Mouse (Mus musculus): Measurements from ENCODE around the gene Edem1. TPM values are rescaled to one million over a fixed set of nuclear protein-coding genes. Genes with fewer than 3 reads are reported as not detected.

Edem1 gene
- polyA plus RNA-seq, 1 experiment from 2014 or later = 20.1 TPM

DNA sequence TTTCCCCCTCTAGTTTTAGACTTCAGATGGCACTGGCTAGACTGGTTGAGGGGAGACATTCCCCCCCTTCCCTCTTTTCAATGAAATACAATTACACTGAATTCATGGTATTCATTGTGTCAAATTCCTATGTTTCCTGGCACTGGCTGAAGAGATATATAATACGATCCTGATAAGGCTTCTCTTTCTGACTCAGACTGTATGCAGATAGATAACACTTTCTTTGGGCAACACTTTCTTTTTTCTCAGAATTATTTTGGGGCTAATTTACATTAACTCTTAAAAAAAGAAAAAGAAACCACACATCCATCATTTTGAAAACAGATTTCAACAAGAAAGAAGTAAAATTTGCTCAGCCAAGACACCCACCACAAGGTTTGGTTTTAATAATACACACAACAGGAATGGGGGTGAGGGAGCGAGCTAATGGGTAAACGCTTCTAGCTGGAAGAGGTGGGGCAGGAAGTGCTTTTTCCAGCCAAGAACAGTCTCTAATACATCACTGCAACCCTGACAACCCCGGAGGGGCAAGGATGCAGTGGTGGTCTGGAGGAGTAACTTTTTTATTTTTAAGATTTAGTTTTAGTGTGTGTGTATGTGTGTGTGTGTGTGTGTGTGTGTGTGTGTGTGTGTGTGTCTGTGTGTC is 52.0 kb downstream of the Edem1 start:
- Histone ChIP-seq H3K4me2 (no peak overlapping the region), H3K4me3 (replicated peaks) (no peak overlapping the region), H3K4me1 (replicated peaks) (0 out of 2 replicates have a peak, but pooled peaks cover 15% of the 10 kb centered on the region), H3K36me3 (no peaks in the 10 kb centered on the region), H3K27me3 (no peaks in the 10 kb centered on the region), H3K9me3 (peaks cover 5% of the 10 kb centered on the region; the same call in 1 of the 2 replicates), H3K9ac (replicated peaks) (no peak overlapping the region), H3K27ac (no peak overlapping the region)
- ATAC-seq (ENCODE audit: insufficient number of reproducible peaks, insufficient read depth, low FRiP score, low TSS enrichment, low read depth) = no peak
- 75% methylated on average over 4 of the region's 4 CpGs for WGBS

DNA sequence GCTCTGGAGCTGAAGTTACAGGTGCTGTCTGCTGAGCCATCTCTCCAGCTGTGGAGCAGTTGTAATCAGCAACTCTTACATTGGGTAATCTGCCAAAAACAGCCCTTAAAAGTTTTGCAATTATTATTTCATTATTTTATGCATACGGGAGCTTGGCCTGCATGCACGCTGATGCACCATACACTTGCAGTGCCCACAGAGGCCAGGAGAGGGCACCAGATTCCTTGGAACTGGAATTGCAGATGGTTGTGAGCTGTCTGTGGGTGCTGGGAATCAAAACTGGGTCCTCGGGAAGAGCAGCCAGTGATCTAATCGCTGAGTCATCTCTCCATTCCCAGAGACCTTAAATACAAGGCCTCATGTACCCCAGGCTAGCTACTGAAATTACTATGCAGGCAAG is 52.6 kb downstream of the Edem1 start:
- H3K4me2 ChIP-seq = no peak overlapping the region
- 87% methylated on average over 4 of the region's 4 CpGs for WGBS
- ATAC-seq (ENCODE audit: insufficient number of reproducible peaks, insufficient read depth, low FRiP score, low TSS enrichment, low read depth) = no peak

DNA sequence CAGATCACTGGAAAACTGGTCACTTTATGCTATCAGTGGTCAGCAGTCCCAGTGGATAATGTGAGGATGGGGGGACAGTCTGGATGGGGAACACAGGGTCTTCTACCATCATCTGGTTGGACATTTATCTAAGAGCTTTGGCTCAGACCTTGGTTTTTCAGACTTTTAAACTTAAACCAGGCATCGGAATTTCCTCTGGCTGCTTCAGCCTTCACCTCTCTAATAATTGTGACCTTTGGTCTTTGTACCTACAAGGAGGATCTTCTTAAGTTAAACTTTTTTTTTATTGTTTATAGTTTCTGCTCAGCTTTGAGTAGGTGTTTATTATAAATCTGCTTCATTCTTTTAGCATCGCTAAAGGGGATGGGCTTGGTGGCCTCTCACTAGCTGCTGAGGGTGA is 55.4 kb downstream of the Edem1 start:
- no peak for ATAC-seq (ENCODE audit: insufficient number of reproducible peaks, insufficient read depth, low FRiP score, low TSS enrichment, low read depth)
- no peaks in the 10 kb centered on the region for H3K36me3 ChIP-seq
- 81% methylated on average over 2 of the region's 2 CpGs for WGBS
- 0 out of 2 replicates have a peak, but pooled peaks cover 10% of the 10 kb centered on the region for H3K4me1 ChIP-seq (replicated peaks)
- no peak overlapping the region for H3K4me3 ChIP-seq (replicated peaks)
- no peaks in the 10 kb centered on the region for H3K27me3 ChIP-seq
- no peak overlapping the region for H3K27ac ChIP-seq
- peaks cover 5% of the 10 kb centered on the region; the same call in 1 of the 2 replicates for H3K9me3 ChIP-seq
- H3K4me2 ChIP-seq = no peak overlapping the region
- H3K9ac ChIP-seq (replicated peaks) = no peak overlapping the region

More for the DNA sequence above, 52.6 kb downstream of the Edem1 start:
- Histone ChIP-seq H3K27ac (no peak overlapping the region), H3K27me3 (no peaks in the 10 kb centered on the region), H3K9ac (replicated peaks) (no peak overlapping the region), H3K9me3 (peaks cover 5% of the 10 kb centered on the region; the same call in 1 of the 2 replicates), H3K4me1 (replicated peaks) (0 out of 2 replicates have a peak, but pooled peaks cover 15% of the 10 kb centered on the region), H3K4me3 (replicated peaks) (no peak overlapping the region), H3K36me3 (no peaks in the 10 kb centered on the region)

DNA sequence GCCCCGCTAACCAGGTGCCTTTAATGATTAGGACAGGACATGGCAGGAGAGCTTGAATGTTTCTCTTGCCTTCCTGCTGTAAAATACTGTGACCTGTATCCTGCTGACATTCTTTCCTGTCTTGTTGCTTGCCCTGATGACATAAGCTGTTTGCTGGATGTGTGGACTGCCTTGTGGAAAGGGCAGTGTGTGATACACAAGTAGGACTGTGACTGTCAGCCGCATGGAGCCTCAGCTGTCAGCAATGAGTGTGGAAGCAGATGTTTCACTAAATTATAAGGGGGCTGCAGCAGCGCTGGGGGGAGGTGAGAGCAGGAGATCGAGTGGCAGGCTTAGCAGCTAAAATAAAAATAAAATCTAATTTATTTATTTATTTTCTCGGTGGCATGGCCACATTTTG is 56.2 kb downstream of the Edem1 start:
- Histone ChIP-seq H3K36me3 (no peaks in the 10 kb centered on the region), H3K9me3 (peaks cover 5% of the 10 kb centered on the region; the same call in 1 of the 2 replicates), H3K27ac (no peak overlapping the region), H3K9ac (replicated peaks) (no peak overlapping the region), H3K4me1 (replicated peaks) (0 out of 2 replicates have a peak, but pooled peaks cover 10% of the 10 kb centered on the region), H3K4me2 (no peak overlapping the region), H3K27me3 (no peaks in the 10 kb centered on the region), H3K4me3 (replicated peaks) (no peak overlapping the region)
- WGBS = 55% methylated on average over 5 of the region's 5 CpGs
- ATAC-seq (ENCODE audit: insufficient number of reproducible peaks, insufficient read depth, low FRiP score, low TSS enrichment, low read depth) = no peak

DNA sequence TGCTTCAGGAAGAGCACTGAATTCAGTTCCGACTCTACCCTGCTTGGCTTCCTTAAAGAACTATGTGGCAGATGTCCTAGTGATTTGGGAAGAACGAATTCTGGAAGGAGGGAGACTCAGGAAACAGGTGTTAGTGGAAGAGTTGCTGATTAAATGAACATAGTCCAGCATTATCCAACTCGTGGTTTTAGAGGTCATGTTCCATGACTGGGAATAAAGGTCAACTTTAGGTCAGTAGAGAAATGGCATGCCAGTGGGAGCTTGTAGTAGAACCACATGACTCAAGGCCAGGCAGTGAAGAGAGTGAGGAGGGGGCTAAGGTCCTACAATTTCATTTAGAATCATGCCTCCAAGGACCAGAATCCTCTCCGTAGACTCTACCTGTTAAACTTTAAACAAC is 57.9 kb downstream of the Edem1 start:
- no peak overlapping the region for H3K9ac ChIP-seq (replicated peaks)
- no peak for ATAC-seq (ENCODE audit: insufficient number of reproducible peaks, insufficient read depth, low FRiP score, low TSS enrichment, low read depth)
- no peaks in the 10 kb centered on the region for H3K36me3 ChIP-seq
- WGBS = 74% methylated on average over 4 of the region's 4 CpGs
- no peak overlapping the region for H3K4me3 ChIP-seq (replicated peaks)
- H3K4me2 ChIP-seq = no peak overlapping the region
- H3K27ac ChIP-seq = no peak overlapping the region
- H3K27me3 ChIP-seq = no peaks in the 10 kb centered on the region
- 0 out of 2 replicates have a peak, but pooled peaks cover 10% of the 10 kb centered on the region for H3K4me1 ChIP-seq (replicated peaks)
- H3K9me3 ChIP-seq = 0 out of 2 replicates have a peak, but pooled peaks cover under 1% of the 10 kb centered on the region

DNA sequence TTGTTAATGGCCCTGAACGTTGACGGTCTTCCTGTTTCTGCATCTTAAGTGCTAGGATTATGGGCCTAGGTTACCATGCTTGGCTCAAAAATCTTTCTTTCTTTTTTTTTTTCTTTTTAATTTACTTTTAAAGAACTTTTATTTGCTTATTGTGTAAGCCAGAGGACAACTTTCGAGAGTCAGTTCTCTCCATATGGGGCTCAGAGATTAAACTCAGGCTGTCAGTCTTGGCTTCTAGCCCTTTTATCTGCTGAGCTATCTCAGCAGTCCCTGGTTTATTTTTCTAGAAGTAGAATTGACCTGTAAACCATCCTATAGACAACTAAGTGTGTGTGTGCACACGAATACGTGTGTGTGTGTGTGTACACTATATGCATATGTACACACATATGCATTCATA is 64.1 kb downstream of the Edem1 start:
- Histone ChIP-seq H3K36me3 (no peaks in the 10 kb centered on the region), H3K4me3 (replicated peaks) (no peak overlapping the region), H3K9me3 (no peaks in the 10 kb centered on the region), H3K4me1 (replicated peaks) (no peaks in the 10 kb centered on the region), H3K4me2 (no peak overlapping the region), H3K27me3 (no peaks in the 10 kb centered on the region), H3K9ac (replicated peaks) (no peak overlapping the region), H3K27ac (no peak overlapping the region)
- no peak for ATAC-seq (ENCODE audit: insufficient number of reproducible peaks, insufficient read depth, low FRiP score, low TSS enrichment, low read depth)
- WGBS = 86% methylated on average over 5 of the region's 5 CpGs

DNA sequence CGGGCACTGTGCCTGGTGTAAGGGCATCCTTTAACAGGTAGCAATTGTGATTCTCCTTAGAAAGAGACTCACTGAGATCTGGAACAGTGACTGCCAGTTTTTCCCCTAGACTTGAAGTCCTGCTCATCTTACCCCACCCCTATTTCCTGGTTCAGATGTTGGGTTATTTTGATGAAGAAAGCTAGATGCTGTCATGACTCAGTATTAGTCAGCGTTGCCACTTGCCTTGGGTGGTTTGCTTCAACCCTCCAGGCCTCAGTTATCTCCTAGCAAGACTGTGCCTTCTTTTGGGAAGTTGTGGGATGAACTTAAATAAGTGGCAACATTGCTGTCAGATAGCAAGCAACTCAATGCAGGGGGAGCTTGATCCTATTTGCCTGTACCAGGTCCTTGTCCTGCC is 66.7 kb downstream of the Edem1 start:
- H3K27me3 ChIP-seq = no peaks in the 10 kb centered on the region
- H3K4me3 ChIP-seq (replicated peaks) = no peak overlapping the region
- no peak overlapping the region for H3K9ac ChIP-seq (replicated peaks)
- H3K27ac ChIP-seq = no peak overlapping the region
- H3K9me3 ChIP-seq = no peaks in the 10 kb centered on the region
- H3K36me3 ChIP-seq = no peaks in the 10 kb centered on the region
- H3K4me2 ChIP-seq = no peak overlapping the region
- WGBS = 80% methylated on average over 2 of the region's 2 CpGs
- no peak for ATAC-seq (ENCODE audit: insufficient number of reproducible peaks, insufficient read depth, low FRiP score, low TSS enrichment, low read depth)
- H3K4me1 ChIP-seq (replicated peaks) = no peaks in the 10 kb centered on the region

DNA sequence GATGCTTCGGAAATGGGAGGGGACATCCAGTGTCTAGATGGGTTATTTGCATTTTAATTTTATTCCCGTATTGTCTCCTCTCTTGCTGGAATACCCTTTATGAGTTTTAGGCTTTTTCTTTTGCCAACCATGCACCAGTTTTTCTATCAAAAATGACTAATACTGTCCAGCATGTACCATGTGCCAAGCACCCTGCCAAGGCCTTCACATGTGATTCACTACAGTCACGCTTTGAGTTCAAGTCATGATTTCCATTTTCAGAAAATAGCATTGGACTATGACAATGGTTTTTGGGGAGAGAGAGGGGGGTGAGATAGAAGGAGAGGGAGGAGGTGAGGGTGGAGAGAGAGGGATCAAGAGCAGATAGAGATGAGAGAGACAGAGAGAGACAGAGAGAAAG is 67.5 kb downstream of the Edem1 start:
- H3K27me3 ChIP-seq = no peaks in the 10 kb centered on the region
- WGBS = 90% methylated on average over 3 of the region's 3 CpGs

DNA sequence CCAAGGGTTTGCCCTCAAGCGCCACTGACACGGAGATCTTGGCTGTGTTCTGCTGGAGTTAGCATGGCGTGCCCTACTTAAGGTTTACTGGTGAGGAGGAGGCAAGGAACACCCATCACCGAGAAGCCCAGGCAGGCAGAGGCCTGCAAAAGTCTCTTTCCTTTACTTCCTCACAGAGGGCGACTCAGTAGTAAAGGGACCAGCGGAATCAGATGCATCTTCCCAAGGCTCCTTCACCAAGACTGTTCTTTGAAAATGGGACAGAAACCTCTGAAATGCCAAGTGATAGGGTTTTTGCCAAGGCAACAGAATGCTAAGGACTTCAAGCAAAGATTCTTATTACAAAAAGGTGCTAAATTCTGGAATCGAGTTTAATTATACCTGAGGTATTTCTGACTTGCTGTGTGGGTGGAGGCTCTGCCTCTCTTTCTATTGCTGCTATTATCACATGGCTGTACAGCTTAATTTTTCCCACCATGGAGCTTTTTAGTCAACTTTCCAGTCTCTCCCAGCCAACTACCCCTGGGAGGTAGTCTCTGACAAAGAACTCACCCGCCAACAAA is 68.2 kb downstream of the Edem1 start:
- Histone ChIP-seq H3K9me3 (no peaks in the 10 kb centered on the region), H3K36me3 (no peaks in the 10 kb centered on the region), H3K27me3 (no peaks in the 10 kb centered on the region), H3K4me1 (replicated peaks) (no peaks in the 10 kb centered on the region), H3K4me3 (replicated peaks) (no peak overlapping the region), H3K9ac (replicated peaks) (no peak overlapping the region), H3K27ac (no peak overlapping the region), H3K4me2 (no peak overlapping the region)
- no peak for ATAC-seq (ENCODE audit: insufficient number of reproducible peaks, insufficient read depth, low FRiP score, low TSS enrichment, low read depth)
- 84% methylated on average over 8 of the region's 8 CpGs for WGBS

More for the DNA sequence above, 67.5 kb downstream of the Edem1 start:
- Histone ChIP-seq H3K9me3 (no peaks in the 10 kb centered on the region), H3K9ac (replicated peaks) (no peak overlapping the region), H3K27ac (no peak overlapping the region), H3K4me2 (no peak overlapping the region), H3K4me1 (replicated peaks) (no peaks in the 10 kb centered on the region), H3K36me3 (no peaks in the 10 kb centered on the region), H3K4me3 (replicated peaks) (no peak overlapping the region)
- no peak for ATAC-seq (ENCODE audit: insufficient number of reproducible peaks, insufficient read depth, low FRiP score, low TSS enrichment, low read depth)

DNA sequence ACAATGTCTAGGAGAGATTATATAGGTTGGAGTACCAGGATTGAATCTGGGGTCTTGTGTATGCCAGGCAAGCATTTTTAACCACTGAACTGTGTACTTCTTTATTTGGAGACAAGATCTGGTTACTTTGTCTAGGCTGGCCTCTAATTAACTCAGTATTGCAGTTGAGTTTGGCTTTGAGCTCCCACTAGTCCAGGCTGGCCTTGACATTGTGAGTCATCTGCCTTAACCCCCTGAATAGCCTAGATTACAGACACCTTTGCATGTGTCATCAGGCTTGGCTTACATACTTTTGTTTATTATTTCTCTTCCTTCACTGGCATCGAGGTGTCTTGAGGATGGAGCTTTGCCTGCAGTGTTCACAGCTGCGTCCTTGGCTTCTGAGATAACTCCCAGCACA is 70.8 kb downstream of the Edem1 start:
- no peaks in the 10 kb centered on the region for H3K4me1 ChIP-seq (replicated peaks)
- H3K27me3 ChIP-seq = no peaks in the 10 kb centered on the region
- ATAC-seq (ENCODE audit: insufficient number of reproducible peaks, insufficient read depth, low FRiP score, low TSS enrichment, low read depth) = no peak
- 78% methylated on average over 2 of the region's 2 CpGs for WGBS
- H3K4me3 ChIP-seq (replicated peaks) = no peak overlapping the region
- no peak overlapping the region for H3K9ac ChIP-seq (replicated peaks)
- no peaks in the 10 kb centered on the region for H3K9me3 ChIP-seq
- no peak overlapping the region for H3K27ac ChIP-seq
- H3K4me2 ChIP-seq = no peak overlapping the region
- H3K36me3 ChIP-seq = no peaks in the 10 kb centered on the region

DNA sequence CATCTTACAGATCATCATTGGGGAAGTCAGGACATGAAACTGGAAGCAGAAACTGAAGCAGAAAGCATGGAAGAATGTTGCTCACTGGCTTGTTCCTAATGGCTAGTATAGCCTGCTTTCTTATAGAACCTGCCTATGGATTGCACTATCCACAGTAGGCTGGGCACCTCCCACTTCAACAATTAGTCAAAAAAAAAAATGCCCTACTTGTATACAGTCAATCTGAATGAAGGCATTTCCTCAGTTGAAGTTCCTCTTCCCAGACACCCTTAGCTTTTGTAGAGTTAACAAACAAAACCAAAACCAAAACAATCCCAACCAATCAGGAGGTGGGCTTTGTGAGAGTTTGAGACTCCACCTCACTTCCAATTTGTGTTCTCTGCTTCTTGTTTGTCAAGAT is 73.7 kb downstream of the Edem1 start:
- Histone ChIP-seq H3K9me3 (no peaks in the 10 kb centered on the region), H3K4me3 (replicated peaks) (no peak overlapping the region), H3K9ac (replicated peaks) (no peak overlapping the region), H3K36me3 (no peaks in the 10 kb centered on the region), H3K27ac (no peak overlapping the region), H3K4me2 (no peak overlapping the region), H3K4me1 (replicated peaks) (no peaks in the 10 kb centered on the region), H3K27me3 (no peaks in the 10 kb centered on the region)
- ATAC-seq (ENCODE audit: insufficient number of reproducible peaks, insufficient read depth, low FRiP score, low TSS enrichment, low read depth) = no peak

DNA sequence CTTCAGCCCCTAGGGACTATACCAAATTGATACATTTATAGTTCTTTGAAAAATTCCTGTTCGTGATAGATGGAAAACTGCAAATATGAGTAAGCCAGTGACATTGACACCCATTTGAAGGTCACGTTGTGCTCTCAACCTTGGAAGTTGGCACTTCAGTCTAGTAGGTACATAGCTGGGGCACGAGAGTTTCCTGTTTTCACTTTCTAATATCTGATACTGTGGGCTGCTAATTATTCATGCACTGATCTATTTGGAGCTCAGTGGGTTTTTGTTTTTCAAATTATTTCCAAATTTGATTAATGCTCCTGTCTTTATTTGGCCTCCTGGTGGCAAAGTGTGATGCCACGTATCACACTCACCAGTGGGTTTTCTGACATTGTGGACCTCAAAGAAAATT is 74.8 kb downstream of the Edem1 start:
- H3K36me3 ChIP-seq = no peaks in the 10 kb centered on the region
- ATAC-seq (ENCODE audit: insufficient number of reproducible peaks, insufficient read depth, low FRiP score, low TSS enrichment, low read depth) = no peak
- no peak overlapping the region for H3K4me2 ChIP-seq
- H3K9ac ChIP-seq (replicated peaks) = no peak overlapping the region
- H3K27ac ChIP-seq = no peak overlapping the region
- H3K4me1 ChIP-seq (replicated peaks) = no peaks in the 10 kb centered on the region
- WGBS = 84% methylated on average over 4 of the region's 4 CpGs
- H3K27me3 ChIP-seq = no peaks in the 10 kb centered on the region
- H3K9me3 ChIP-seq = no peaks in the 10 kb centered on the region
- H3K4me3 ChIP-seq (replicated peaks) = no peak overlapping the region
